Mouse (Mus musculus): ENCODE results near the gene Trip10. TPM values are rescaled to one million over a fixed set of nuclear protein-coding genes. Genes with fewer than 3 reads are reported as not detected.
A peak's percentile ranks its signal among the peaks of the same experiment; 100 is the strongest.

The Trip10 gene
- 10.4 and 11.9 TPM in 2 replicates for polyA plus RNA-seq (2015; fragmentation: Nextera tagmentation; extraction: Ambion mirVana)

- Histone ChIP-seq H3K4me1 (replicated peaks) (peaks cover 51% of the 10 kb centered on the region), H3K27me3 (peaks cover 15% of the 10 kb centered on the region), H3K36me3 (peaks cover 17% of the 10 kb centered on the region; the same call in 1 of the 2 replicates), H3K27ac (peak within 1 kb of the TSS; percentile 83), H3K4me3 (replicated peaks) (peak within 1 kb of the TSS; percentile 67), H3K9ac (peak within 1 kb of the TSS; percentile 76), H3K9me3 (replicated peaks) (no peaks in the 10 kb centered on the region), H3K4me2 (peak within 1 kb of the TSS; percentile 91)
- peak; percentile 27 for ATAC-seq (ENCODE audit: low read depth)
- DNase-seq, result peak; percentile 94
- WGBS (ENCODE audit: insufficient replicate concordance), result under 1% methylated on average over 52 of the region's 52 CpGs
Observed at GRCm38 (mm10) chr17:57249186-57250181, at the start of gene Trip10. Trip10 (plus strand) TSS chr17:57249455.

GRCm38 (mm10) chr17:57201841-57202724 lies 47.2 kb upstream of the Trip10 start:
- Histone ChIP-seq H3K4me2 (no peak overlapping the region), H3K4me3 (replicated peaks) (no peak overlapping the region), H3K9me3 (replicated peaks) (no peaks in the 10 kb centered on the region), H3K9ac (no peak overlapping the region), H3K36me3 (peaks cover 7% of the 10 kb centered on the region), H3K27ac (no peak overlapping the region), H3K27me3 (no peaks in the 10 kb centered on the region), H3K4me1 (replicated peaks) (peaks cover 26% of the 10 kb centered on the region)
- ATAC-seq (ENCODE audit: low read depth), result peak; percentile 14; the same call in 1 of the 2 replicates
- WGBS (ENCODE audit: insufficient replicate concordance), result 61% methylated on average over 10 of the region's 10 CpGs
- DNase-seq, result no peak

- H3K4me3 ChIP-seq (replicated peaks), result no peak overlapping the region
- DNase-seq (no peak), ATAC-seq (ENCODE audit: low read depth) (no peak)
- peaks cover 16% of the 10 kb centered on the region for H3K36me3 ChIP-seq
- WGBS (ENCODE audit: insufficient replicate concordance), result 61% methylated on average over 3 of the region's 3 CpGs
- H3K9ac ChIP-seq, result no peak overlapping the region
- no peaks in the 10 kb centered on the region for H3K9me3 ChIP-seq (replicated peaks)
- H3K4me2 ChIP-seq, result no peak overlapping the region
- H3K27ac ChIP-seq, result no peak overlapping the region
- H3K4me1 ChIP-seq (replicated peaks), result peaks cover 15% of the 10 kb centered on the region
- H3K27me3 ChIP-seq, result no peaks in the 10 kb centered on the region
Observed at GRCm38 (mm10) chr17:57207938-57208337, 41.3 kb upstream of the Trip10 start.

GRCm38 (mm10) chr17:57209330-57209729 lies 39.9 kb upstream of the Trip10 start:
- H3K4me3 ChIP-seq (replicated peaks), result no peak overlapping the region
- H3K9ac ChIP-seq, result no peak overlapping the region
- no peaks in the 10 kb centered on the region for H3K27me3 ChIP-seq
- H3K27ac ChIP-seq, result no peak overlapping the region
- no peaks in the 10 kb centered on the region for H3K9me3 ChIP-seq (replicated peaks)
- H3K4me1 ChIP-seq (replicated peaks), result peaks cover 6% of the 10 kb centered on the region
- WGBS (ENCODE audit: insufficient replicate concordance), result 42% methylated on average over 4 of the region's 4 CpGs
- H3K4me2 ChIP-seq, result no peak overlapping the region
- H3K36me3 ChIP-seq, result peaks cover 20% of the 10 kb centered on the region
- DNase-seq, result no peak
- ATAC-seq (ENCODE audit: low read depth), result no peak

GRCm38 (mm10) chr17:57211501-57211900 lies 37.8 kb upstream of the Trip10 start:
- Histone ChIP-seq H3K4me2 (no peak overlapping the region), H3K4me1 (replicated peaks) (0 out of 2 replicates have a peak, but pooled peaks cover 3% of the 10 kb centered on the region), H3K4me3 (replicated peaks) (no peak overlapping the region), H3K36me3 (peaks cover 15% of the 10 kb centered on the region; the same call in 1 of the 2 replicates), H3K9ac (no peak overlapping the region), H3K27me3 (no peaks in the 10 kb centered on the region), H3K9me3 (replicated peaks) (no peaks in the 10 kb centered on the region), H3K27ac (no peak overlapping the region)
- no peak for ATAC-seq (ENCODE audit: low read depth)
- 50% methylated on average over 9 of the region's 9 CpGs for WGBS (ENCODE audit: insufficient replicate concordance)
- DNase-seq, result no peak

GRCm38 (mm10) chr17:57214676-57215387 lies 34.4 kb upstream of the Trip10 start:
- H3K9me3 ChIP-seq (replicated peaks), result no peaks in the 10 kb centered on the region
- H3K4me2 ChIP-seq, result no peak overlapping the region
- H3K27ac ChIP-seq, result no peak overlapping the region
- ATAC-seq (ENCODE audit: low read depth) (no peak), DNase-seq (no peak)
- H3K9ac ChIP-seq, result no peak overlapping the region
- H3K27me3 ChIP-seq, result no peaks in the 10 kb centered on the region
- H3K4me1 ChIP-seq (replicated peaks), result peaks cover 8% of the 10 kb centered on the region; the same call in 1 of the 2 replicates
- WGBS (ENCODE audit: insufficient replicate concordance), result 29% methylated on average over 13 of the region's 13 CpGs
- H3K36me3 ChIP-seq, result peaks cover 16% of the 10 kb centered on the region
- no peak overlapping the region for H3K4me3 ChIP-seq (replicated peaks)

- DNase-seq (no peak), ATAC-seq (ENCODE audit: low read depth) (no peak)
- Histone ChIP-seq H3K27me3 (no peaks in the 10 kb centered on the region), H3K9ac (no peak overlapping the region), H3K4me3 (replicated peaks) (no peak overlapping the region), H3K9me3 (replicated peaks) (no peaks in the 10 kb centered on the region), H3K36me3 (peaks cover 14% of the 10 kb centered on the region), H3K27ac (no peak overlapping the region), H3K4me2 (no peak overlapping the region), H3K4me1 (replicated peaks) (peaks cover 10% of the 10 kb centered on the region; the same call in 1 of the 2 replicates)
- WGBS (ENCODE audit: insufficient replicate concordance), result 67% methylated on average over 12 of the region's 12 CpGs
Observed at GRCm38 (mm10) chr17:57218335-57218900, 30.8 kb upstream of the Trip10 start.

- Histone ChIP-seq H3K27me3 (0 out of 2 replicates have a peak, but pooled peaks cover 4% of the 10 kb centered on the region), H3K27ac (no peak overlapping the region), H3K4me3 (replicated peaks) (no peak overlapping the region), H3K9me3 (replicated peaks) (no peaks in the 10 kb centered on the region), H3K36me3 (peaks cover 14% of the 10 kb centered on the region), H3K9ac (no peak overlapping the region), H3K4me2 (no peak overlapping the region), H3K4me1 (replicated peaks) (peaks cover 15% of the 10 kb centered on the region; the same call in 1 of the 2 replicates)
- ATAC-seq (ENCODE audit: low read depth) (no peak), DNase-seq (peak; percentile 37)
- WGBS (ENCODE audit: insufficient replicate concordance), result 23% methylated on average over 11 of the region's 11 CpGs
Observed at GRCm38 (mm10) chr17:57219167-57219883, 29.9 kb upstream of the Trip10 start.

- H3K9ac ChIP-seq, result no peak overlapping the region
- ATAC-seq (ENCODE audit: low read depth), result no peak; the same call in 1 of the 2 replicates
- H3K9me3 ChIP-seq (replicated peaks), result no peaks in the 10 kb centered on the region
- H3K4me3 ChIP-seq (replicated peaks), result no peak overlapping the region
- H3K27ac ChIP-seq, result no peak overlapping the region
- WGBS (ENCODE audit: insufficient replicate concordance), result 22% methylated on average over 3 of the region's 3 CpGs
- H3K4me1 ChIP-seq (replicated peaks), result peaks cover 12% of the 10 kb centered on the region; the same call in 1 of the 2 replicates
- peaks cover 14% of the 10 kb centered on the region for H3K36me3 ChIP-seq
- H3K4me2 ChIP-seq, result no peak overlapping the region
- peaks cover 9% of the 10 kb centered on the region; the same call in 1 of the 2 replicates for H3K27me3 ChIP-seq
- no peak for DNase-seq
Observed at GRCm38 (mm10) chr17:57219884-57220207, 29.4 kb upstream of the Trip10 start.

GRCm38 (mm10) chr17:57221911-57222310 lies 27.3 kb upstream of the Trip10 start:
- H3K27me3 ChIP-seq, result peaks cover 10% of the 10 kb centered on the region; the same call in 1 of the 2 replicates
- DNase-seq, result no peak
- ATAC-seq (ENCODE audit: low read depth), result no peak
- peaks cover 15% of the 10 kb centered on the region for H3K4me1 ChIP-seq (replicated peaks)
- H3K27ac ChIP-seq, result no peak overlapping the region
- WGBS (ENCODE audit: insufficient replicate concordance), result 43% methylated on average over 4 of the region's 4 CpGs
- H3K4me2 ChIP-seq, result no peak overlapping the region
- H3K4me3 ChIP-seq (replicated peaks), result no peak overlapping the region
- H3K36me3 ChIP-seq, result peaks cover 14% of the 10 kb centered on the region
- H3K9ac ChIP-seq, result no peak overlapping the region
- no peaks in the 10 kb centered on the region for H3K9me3 ChIP-seq (replicated peaks)
